Mouse (Mus musculus): ENCODE measurements at regions not wholly inside any gene's neighbourhood (a gene's known extent, or its start where the extent isn't known, plus 50 kb on each side); places are given as distances from the start of the nearest gene placed in this dataset.
A peak's percentile ranks its signal among the peaks of the same experiment; 100 is the strongest.

- no peaks in the 10 kb centered on the region; a peak in 1 of 4 replicates for H3K27me3 ChIP-seq (ENCODE audit: control insufficient read depth in 1 of 2, insufficient read depth in 2 of 2, low read length in 2 of 2)
- TF ChIP-seq HCFC1 (IDR thresholded peaks at IDR 0.05; ENCODE audit: low read depth, low read length) (no peak), ELF1 (IDR thresholded peaks at IDR 0.05; ENCODE audit: low read depth, low read length) (no peak), TBP (IDR thresholded peaks at IDR 0.05; ENCODE audit: low read depth, low read length) (no peak), BHLHE40 (IDR thresholded peaks at IDR 0.05; ENCODE audit: borderline replicate concordance, low read depth, low read length) (no peak), ZMIZ1 (IDR thresholded peaks at IDR 0.05; ENCODE audit: low read depth, low read length) (no peak), KAT2A (conservative IDR thresholded peaks at IDR 0.05; ENCODE audit: low read depth, low read length) (no peak)
- no peak for DNase-seq (ENCODE audit: low read depth, low spot score)
- no peaks in the 10 kb centered on the region for H3K9me3 ChIP-seq (replicated peaks; ENCODE audit: insufficient read depth, low read length)
- no peak overlapping the region for H3K4me3 ChIP-seq (ENCODE audit: control insufficient read depth in 1 of 2, insufficient read depth in 1 of 2, low read depth in 2 of 2, low read length in 2 of 2)
- H3K79me2 ChIP-seq (ENCODE audit: control insufficient read depth, insufficient read depth, low read length, poor library complexity), result no peaks in the 10 kb centered on the region
- H3K4me1 ChIP-seq (ENCODE audit: control insufficient read depth in 1 of 2, insufficient read depth in 2 of 2, low read length in 2 of 2), result no peaks in the 10 kb centered on the region
- H3K36me3 ChIP-seq (ENCODE audit: control insufficient read depth in 1 of 2, insufficient read depth in 2 of 2, low read length in 2 of 2), result no peaks in the 10 kb centered on the region
- no peak overlapping the region for H3K9ac ChIP-seq (ENCODE audit: control insufficient read depth, low read depth, low read length, poor library complexity, severe bottlenecking)
- H3K27ac ChIP-seq (ENCODE audit: control insufficient read depth, low read depth, low read length), result no peak overlapping the region
Measured at GRCm38 (mm10) chr6:100517662-100518061, 153.3 kb downstream of the Shq1 start.

GRCm38 (mm10) chr6:100512676-100513075 is 158.3 kb downstream of the Shq1 start:
- peak; percentile 32 for DNase-seq (ENCODE audit: low read depth, low spot score)
- no peaks in the 10 kb centered on the region for H3K79me2 ChIP-seq (ENCODE audit: control insufficient read depth, insufficient read depth, low read length, poor library complexity)
- no peak overlapping the region for H3K27ac ChIP-seq (ENCODE audit: control insufficient read depth, low read depth, low read length)
- H3K4me3 ChIP-seq (ENCODE audit: control insufficient read depth in 1 of 2, insufficient read depth in 1 of 2, low read depth in 2 of 2, low read length in 2 of 2), result no peak overlapping the region
- H3K4me1 ChIP-seq (ENCODE audit: control insufficient read depth in 1 of 2, insufficient read depth in 2 of 2, low read length in 2 of 2), result no peaks in the 10 kb centered on the region
- H3K27me3 ChIP-seq (ENCODE audit: control insufficient read depth in 1 of 2, insufficient read depth in 2 of 2, low read length in 2 of 2), result no peaks in the 10 kb centered on the region; a peak in 1 of 4 replicates
- no peaks in the 10 kb centered on the region for H3K36me3 ChIP-seq (ENCODE audit: control insufficient read depth in 1 of 2, insufficient read depth in 2 of 2, low read length in 2 of 2)
- no peaks in the 10 kb centered on the region for H3K9me3 ChIP-seq (replicated peaks; ENCODE audit: insufficient read depth, low read length)
- no peak overlapping the region for H3K9ac ChIP-seq (ENCODE audit: control insufficient read depth, low read depth, low read length, poor library complexity, severe bottlenecking)
- TF ChIP-seq POLR2AphosphoS5 (IDR thresholded peaks at IDR 0.05; ENCODE audit: borderline replicate concordance, low read depth, low read length) (no peak), GATA1 (IDR thresholded peaks at IDR 0.05; ENCODE audit: low read depth, low read length) (no peak), CTCF (IDR thresholded peaks at IDR 0.05 in 2 of 3, conservative IDR thresholded peaks at IDR 0.05 in 1 of 3; ENCODE audit: control insufficient read depth in 1 of 3, insufficient read depth in 1 of 3, low read depth in 2 of 3, low read length in 3 of 3, poor library complexity in 1 of 3, severe bottlenecking in 1 of 3) (peak; percentile 31 to 62 (median 59)), TBP (IDR thresholded peaks at IDR 0.05; ENCODE audit: low read depth, low read length) (no peak), ELF1 (IDR thresholded peaks at IDR 0.05; ENCODE audit: low read depth, low read length) (no peak), USF1 (IDR thresholded peaks at IDR 0.05; ENCODE audit: low read depth, low read length) (no peak), E2F4 (IDR thresholded peaks at IDR 0.05; ENCODE audit: borderline replicate concordance, low read depth, low read length) (no peak), CHD1 (IDR thresholded peaks at IDR 0.05; ENCODE audit: low read depth, low read length) (no peak), ETS1 (IDR thresholded peaks at IDR 0.05; ENCODE audit: low read depth, low read length) (no peak), ZKSCAN1 (IDR thresholded peaks at IDR 0.05; ENCODE audit: low read depth, low read length) (no peak), POLR2A (IDR thresholded peaks at IDR 0.05; ENCODE audit: control insufficient read depth in 1 of 2, insufficient read depth in 1 of 2, low read depth in 1 of 2, low read length in 2 of 2, poor library complexity in 1 of 2) (no peak), RAD21 (IDR thresholded peaks at IDR 0.05; ENCODE audit: low read depth, low read length) (peak; percentile 54), NELFE (IDR thresholded peaks at IDR 0.05; ENCODE audit: low read depth, low read length) (no peak), KAT2A (conservative IDR thresholded peaks at IDR 0.05; ENCODE audit: low read depth, low read length) (no peak), ZC3H11A (IDR thresholded peaks at IDR 0.05; ENCODE audit: low read depth, low read length) (peak; percentile 60), GABPA (IDR thresholded peaks at IDR 0.05; ENCODE audit: low read depth, low read length) (no peak), HCFC1 (IDR thresholded peaks at IDR 0.05; ENCODE audit: low read depth, low read length) (no peak), SMC3 (IDR thresholded peaks at IDR 0.05; ENCODE audit: low read depth, low read length) (peak; percentile 63), MXI1 (IDR thresholded peaks at IDR 0.05; ENCODE audit: low read depth, low read length) (no peak), JUND (IDR thresholded peaks at IDR 0.05; ENCODE audit: low read depth, low read length) (no peak), MEF2A (IDR thresholded peaks at IDR 0.05; ENCODE audit: extremely low read depth, insufficient replicate concordance, low read depth, low read length, poor library complexity, severe bottlenecking) (no peak)

All from MEL (cell line).